Mouse (Mus musculus) heart, embryonic 15.5 days (tissue): ENCODE data around the gene Atl1. TPM values are rescaled to one million over a fixed set of nuclear protein-coding genes. Genes with fewer than 3 reads are reported as not detected.

Experiments
- polyA plus RNA-seq: library from polyadenylated mRNA; unstranded; fragments of >200 nt; fragmentation: Nextera tagmentation; extraction: Ambion mirVana; gene quantifications from 2 replicates; pipeline ENCODE4 v1.2.1, GENCODE M21; 2015

Gene Atl1
- polyA plus RNA-seq, 1 experiment from 2014 or later = 6.6 TPM

Other genes starting within 250 kb of the Atl1 start
- gene Sos2, start 210.8 kb upstream of the Atl1 start, polyA plus RNA-seq = 6.7 and 7.4 TPM in 2 replicates
- gene L2hgdh, start 167.7 kb upstream of the Atl1 start, polyA plus RNA-seq = 15.4 and 16.4 TPM in 2 replicates
- gene Atp5s, start 167.7 kb upstream of the Atl1 start, polyA plus RNA-seq = 27.9 and 28.8 TPM in 2 replicates
- 4.6 and 7.1 TPM in 2 replicates for gene Cdkl1, start 101.3 kb upstream of the Atl1 start, polyA plus RNA-seq
- 27.7 and 29.2 TPM in 2 replicates for gene Map4k5, start 586 bp downstream of the Atl1 start, polyA plus RNA-seq
- 4.9 and 5.7 TPM in 2 replicates for gene Sav1, start 94.4 kb downstream of the Atl1 start, polyA plus RNA-seq
- 6.6 and 10.2 TPM in 2 replicates for gene Nin, start 221.1 kb downstream of the Atl1 start, polyA plus RNA-seq